Mouse (Mus musculus) small intestine, adult 2 months (tissue): ENCODE data around the gene Atxn10.

ENCODE experiments used
- CTCF ChIP-seq: fragments of 200-500 bp; IDR thresholded peaks from 2 replicates; pipeline ENCODE4 v1.5.1; 2012; ENCODE audit warnings: low read depth, mild to moderate bottlenecking, control low read depth, inconsistent platforms, low read length, moderate library complexity, mixed read lengths; ENCODE audit not compliant: insufficient replicate concordance, insufficient read length; ENCODE audit errors: extremely low read depth
- POLR2A ChIP-seq: fragments of 200-500 bp; IDR thresholded peaks from 2 replicates; pipeline ENCODE4 v1.6.1; 2012; ENCODE audit warnings: low read depth, mild to moderate bottlenecking, control low read depth, inconsistent platforms, low read length, moderate library complexity

DNA sequence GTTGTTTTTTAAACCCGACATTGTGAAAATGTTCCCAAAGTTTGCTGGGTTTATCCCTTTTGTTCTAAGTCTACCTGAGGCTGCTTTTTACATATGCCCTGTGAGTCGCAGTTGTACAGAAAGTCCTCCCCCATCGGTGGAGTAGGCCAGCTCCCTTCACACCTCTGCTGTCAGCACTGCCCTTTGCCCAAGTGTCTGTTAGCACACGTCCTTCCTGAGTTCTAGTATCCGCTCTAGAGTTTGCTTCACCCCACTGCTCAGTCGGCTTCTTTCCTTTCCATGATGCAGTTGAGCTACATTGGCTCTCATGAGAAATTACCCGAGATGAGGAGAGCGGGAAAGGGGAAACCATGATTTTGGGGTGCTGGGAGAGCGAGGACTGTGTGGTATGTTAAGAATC, 18.0 kb downstream of the Atxn10 start:
- TF ChIP-seq CTCF (no peak), POLR2A (no peak)
